21 mouse cellular contexts compared by ENCODE assay signal in genomic region chr4:131743031-131743430, GRCm38 (mm10).
DNase-seq lines count a peak whose midpoint lies in the region; ATAC-seq and TF ChIP-seq lines count a peak whose summit lies in the region.
"Had no signal": no experiment of that assay in that cellular context is flagged by ENCODE, and none has a peak within 500 bp of the region (broad histone marks: within the 10 kb centered on the region; RNA-seq: fewer than 3 reads in every experiment).

No protein-coding gene starts in this region.

- ATAC-seq in kidney, embryonic 16.5 days (ENCODE audit: low FRiP score, low TSS enrichment) = no peak
- ATAC-seq in midbrain, embryonic 11.5 days (ENCODE audit: low FRiP score) = no peak
- ATAC-seq in midbrain, embryonic 15.5 days (replicated peaks) = no peak
- ATAC-seq: forebrain, embryonic 16.5 days; hindbrain, postnatal 0 days; liver, embryonic 12.5 days; liver, postnatal 0 days had no signal

- no peaks in the 10 kb centered on the region for H3K9me3 ChIP-seq in kidney, embryonic 16.5 days (ENCODE audit: low read length)
- H3K9me3 ChIP-seq in midbrain, embryonic 11.5 days (ENCODE audit: control insufficient read depth, low read length) = no peaks in the 10 kb centered on the region
- H3K9me3 ChIP-seq in midbrain, embryonic 15.5 days = no peaks in the 10 kb centered on the region
- H3K9me3 ChIP-seq: heart, embryonic 10.5 days; heart, embryonic 15.5 days; hindbrain, embryonic 12.5 days; liver, embryonic 12.5 days; midbrain, embryonic 12.5 days; neural tube, embryonic 13.5 days had no signal

- peak overlapping the region; percentile 61 for H3K27ac ChIP-seq in gastrocnemius, adult 2 months
- peak overlapping the region; percentile 43; the same call in 1 of the 2 replicates for H3K27ac ChIP-seq in kidney, embryonic 16.5 days (ENCODE audit: low read length)
- H3K27ac ChIP-seq in midbrain, embryonic 11.5 days (ENCODE audit: low read depth, low read length) = no peak overlapping the region
- no peak overlapping the region for H3K27ac ChIP-seq in midbrain, embryonic 15.5 days
- H3K27ac ChIP-seq: heart, embryonic 10.5 days; heart, embryonic 15.5 days; hindbrain, embryonic 12.5 days; hindbrain, postnatal 0 days; layer of hippocampus, adult 2 months; liver, embryonic 12.5 days; midbrain, embryonic 12.5 days; neural tube, embryonic 13.5 days had no signal

- H3K4me3 ChIP-seq in gastrocnemius, adult 2 months = no peak overlapping the region
- no peak overlapping the region for H3K4me3 ChIP-seq in kidney, embryonic 16.5 days (ENCODE audit: low read length)
- no peak overlapping the region for H3K4me3 ChIP-seq in midbrain, embryonic 11.5 days (ENCODE audit: low read depth, low read length)
- H3K4me3 ChIP-seq in midbrain, embryonic 15.5 days = no peak overlapping the region
- H3K4me3 ChIP-seq: erythroblast, embryonic 14.5 days; heart, embryonic 10.5 days; heart, embryonic 15.5 days; hindbrain, embryonic 12.5 days; layer of hippocampus, adult 2 months; liver, embryonic 12.5 days; midbrain, embryonic 12.5 days; neural tube, embryonic 13.5 days had no signal

- no peak overlapping the region for H3K4me2 ChIP-seq in kidney, embryonic 16.5 days (replicated peaks; ENCODE audit: low read depth, low read length)
- no peak overlapping the region for H3K4me2 ChIP-seq in midbrain, embryonic 11.5 days
- H3K4me2 ChIP-seq in midbrain, embryonic 15.5 days = no peak overlapping the region
- H3K4me2 ChIP-seq: heart, embryonic 15.5 days; hindbrain, embryonic 12.5 days; liver, embryonic 12.5 days; midbrain, embryonic 12.5 days; neural tube, embryonic 13.5 days had no signal

- H3K27me3 ChIP-seq in kidney, embryonic 16.5 days (ENCODE audit: insufficient read depth, low read length) = no peaks in the 10 kb centered on the region
- H3K27me3 ChIP-seq in midbrain, embryonic 11.5 days (ENCODE audit: control insufficient read depth, insufficient read depth, low read length) = no peaks in the 10 kb centered on the region
- no peaks in the 10 kb centered on the region for H3K27me3 ChIP-seq in midbrain, embryonic 15.5 days (replicated peaks)
- H3K27me3 ChIP-seq: heart, embryonic 15.5 days; hindbrain, embryonic 12.5 days; liver, embryonic 12.5 days; midbrain, embryonic 12.5 days; neural tube, embryonic 13.5 days had no signal

- 46% methylated on average over 13 of the region's 13 CpGs for WGBS in kidney, embryonic 16.5 days
- WGBS in midbrain, embryonic 11.5 days = 83% methylated on average over 13 of the region's 13 CpGs
- WGBS in midbrain, embryonic 15.5 days = 79% methylated on average over 13 of the region's 13 CpGs

- H3K9ac ChIP-seq in kidney, embryonic 16.5 days (replicated peaks; ENCODE audit: low read length) = no peak overlapping the region
- H3K9ac ChIP-seq in midbrain, embryonic 11.5 days (ENCODE audit: low read length) = no peak overlapping the region
- no peak overlapping the region for H3K9ac ChIP-seq in midbrain, embryonic 15.5 days
- H3K9ac ChIP-seq: heart, embryonic 15.5 days; hindbrain, embryonic 12.5 days; liver, embryonic 12.5 days; liver, postnatal 0 days; midbrain, embryonic 12.5 days; neural tube, embryonic 13.5 days had no signal

- no peak for DNase-seq in gastrocnemius, adult 2 months
- DNase-seq in gastrocnemius, adult 8-10 months (ENCODE audit: low spot score in 2 of 2) = no peak
- no peak for DNase-seq in kidney, adult 18-20 months
- peak; percentile 56 for DNase-seq in midbrain, embryonic 11.5 days (ENCODE audit: low spot score, missing footprints)
- DNase-seq in ovary, postnatal 14 days (ENCODE audit: low spot score) = no peak
- DNase-seq: cerebellum, adult 2 months; cerebellum, postnatal 14 days; gastrocnemius, postnatal 10 days; liver, postnatal 0 days had no signal

- no peaks in the 10 kb centered on the region for H3K36me3 ChIP-seq in kidney, embryonic 16.5 days (ENCODE audit: insufficient read depth, low read length)
- no peaks in the 10 kb centered on the region for H3K36me3 ChIP-seq in midbrain, embryonic 11.5 days (ENCODE audit: control insufficient read depth, insufficient read depth, low read length)
- no peaks in the 10 kb centered on the region for H3K36me3 ChIP-seq in midbrain, embryonic 15.5 days (replicated peaks)
- H3K36me3 ChIP-seq: heart, embryonic 10.5 days; heart, embryonic 15.5 days; hindbrain, embryonic 12.5 days; liver, embryonic 12.5 days; midbrain, embryonic 12.5 days; neural tube, embryonic 13.5 days had no signal

- TF ChIP-seq CTCF in gastrocnemius, adult 2 months (IDR thresholded peaks at IDR 0.05) = no peak

- peaks cover 13% of the 10 kb centered on the region for H3K4me1 ChIP-seq in kidney, embryonic 16.5 days (ENCODE audit: insufficient read depth, low read length)
- no peaks in the 10 kb centered on the region for H3K4me1 ChIP-seq in midbrain, embryonic 11.5 days (ENCODE audit: control insufficient read depth, insufficient read depth, low read length)
- 0 out of 2 replicates have a peak, but pooled peaks cover 3% of the 10 kb centered on the region for H3K4me1 ChIP-seq in midbrain, embryonic 15.5 days
- H3K4me1 ChIP-seq: hindbrain, embryonic 12.5 days; midbrain, embryonic 12.5 days; neural tube, embryonic 13.5 days had no signal

- intact Hi-C loops in gastrocnemius, adult 2 months (cut with DNase I) = no loop called here

Comparison
In these comparisons a context has a peak if more than half of its experiments do, and no peak if none do; other contexts are left out.
1. H3K27ac ChIP-seq: peak in gastrocnemius, adult 2 months (single experiment) and kidney, embryonic 16.5 days (single experiment); none in midbrain, embryonic 11.5 days (single experiment) and midbrain, embryonic 15.5 days (single experiment).